Mouse (Mus musculus) heart, postnatal 0 days (tissue): ENCODE data around the gene Srgap1. TPM values are rescaled to one million over a fixed set of nuclear protein-coding genes. Genes with fewer than 3 reads are reported as not detected.
A peak's percentile ranks its signal among the peaks of the same experiment; 100 is the strongest.

Experiments
- ATAC-seq: fragments of 200-750 bp; cut with Nextera tagmentation; 2 replicates; pipeline ENCODE4 v1.8.0; 2017; ENCODE audit warnings: low read depth, moderate number of reproducible peaks, moderate library complexity; ENCODE audit not compliant: insufficient read depth
- DNase-seq: peaks from one replicate; pipeline ENCODE4 v3.0.0-alpha.2; 2016; ENCODE audit warnings: low spot score
- H3K27ac ChIP-seq: fragments of 300-500 bp; sonication (generic); 2 replicates; pipeline ENCODE4 v1.5.1; 2014; ENCODE audit warnings: low read depth, mild to moderate bottlenecking
- H3K27me3 ChIP-seq: fragments of 300-500 bp; sonication (generic); 2 replicates; pipeline ENCODE4 v1.6.1; 2014; ENCODE audit warnings: low read length, mixed read lengths; ENCODE audit not compliant: control insufficient read depth, insufficient read depth
- H3K36me3 ChIP-seq: fragments of 300-500 bp; sonication (generic); replicated peaks from 2 replicates; pipeline ENCODE4 v1.6.1; 2014; ENCODE audit warnings: low read length, mixed read lengths; ENCODE audit not compliant: control insufficient read depth, insufficient read depth
- H3K4me1 ChIP-seq: fragments of 300-500 bp; sonication (generic); 2 replicates; pipeline ENCODE4 v1.6.1; 2014; ENCODE audit warnings: antibody characterized with exemption; ENCODE audit not compliant: control insufficient read depth, insufficient read depth
- H3K4me2 ChIP-seq: fragments of 300-500 bp; sonication (generic); 2 replicates; pipeline ENCODE4 v1.6.1; 2014; ENCODE audit warnings: low read depth, mild to moderate bottlenecking, low read length, moderate library complexity
- H3K4me3 ChIP-seq: fragments of 300-500 bp; sonication (generic); 2 replicates; pipeline ENCODE4 v1.5.1; 2014; ENCODE audit warnings: low read depth, low read length
- H3K9ac ChIP-seq: fragments of 300-500 bp; sonication (generic); replicated peaks from 2 replicates; pipeline ENCODE4 v1.6.1; 2014; ENCODE audit warnings: low read depth, low read length, mixed read lengths
- H3K9me3 ChIP-seq: fragments of 300-500 bp; sonication (generic); replicated peaks from 2 replicates; pipeline ENCODE4 v1.6.1; 2016; ENCODE audit warnings: low read length; ENCODE audit not compliant: control insufficient read depth
- CTCF ChIP-seq: IDR thresholded peaks from 2 replicates; pipeline ENCODE4 v1.5.1; 2016; ENCODE audit warnings: antibody characterized with exemption, control low read depth, low read depth
- EP300 ChIP-seq: IDR thresholded peaks from 2 replicates; pipeline ENCODE4 v1.6.1; 2016; ENCODE audit warnings: antibody characterized with exemption, low read depth
- WGBS: fragments of 180-500 bp; shearing (Covaris S2); extraction: QIAGEN DNeasy Blood & Tissue Kit; methylation state at CpG from one replicate; pipeline ENCODE4 v1.1.7; 2014; 5-methylcytosine and 5-hydroxymethylcytosine counted together
- polyA plus RNA-seq: library from polyadenylated mRNA; unstranded; fragments of >200 nt; fragmentation: Nextera tagmentation; extraction: Ambion mirVana; gene quantifications from 2 replicates; pipeline ENCODE4 v1.2.1, GENCODE M21; 2015
- total RNA-seq: library from RNA; depleted of rRNA; stranded (reverse); fragments of >200 nt; gene quantifications from 2 replicates; pipeline ENCODE4 v1.2.3, GENCODE M21; 2014; ENCODE audit warnings: low replicate concordance

Gene Srgap1
- total and polyA plus RNA-seq, 2 experiments from 2014 or later = 3.4 to 5.0 TPM

DNA sequence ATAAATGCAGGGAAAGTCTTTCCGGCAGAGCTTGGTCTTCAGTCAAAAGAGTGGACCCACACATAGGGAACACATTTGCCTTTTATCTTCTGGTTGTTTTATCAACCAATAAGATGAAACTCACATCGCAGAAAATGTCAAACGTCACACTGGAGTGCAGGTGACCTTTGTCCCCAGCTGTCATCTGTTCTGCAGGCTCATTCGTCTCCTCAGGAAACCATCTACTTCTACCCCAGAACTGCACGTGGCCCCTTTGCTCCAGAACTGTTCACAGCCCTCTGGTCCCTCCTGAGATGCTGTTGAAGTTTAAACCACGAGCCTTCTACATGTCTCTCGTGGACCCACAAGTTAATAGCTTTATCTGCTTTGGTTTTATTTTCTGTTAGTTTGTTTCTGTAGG lies 168.3 kb downstream of the Srgap1 start:
- Histone ChIP-seq H3K4me3 (no peak overlapping the region), H3K4me1 (peaks cover 11% of the 10 kb centered on the region), H3K36me3 (no peaks in the 10 kb centered on the region), H3K9me3 (no peaks in the 10 kb centered on the region), H3K4me2 (no peak overlapping the region), H3K27ac (no peak overlapping the region), H3K9ac (no peak overlapping the region), H3K27me3 (no peaks in the 10 kb centered on the region)
- 48% methylated on average over 7 of the region's 7 CpGs for WGBS
- TF ChIP-seq CTCF (no peak), EP300 (no peak)
- no peak for ATAC-seq
- no peak for DNase-seq

DNA sequence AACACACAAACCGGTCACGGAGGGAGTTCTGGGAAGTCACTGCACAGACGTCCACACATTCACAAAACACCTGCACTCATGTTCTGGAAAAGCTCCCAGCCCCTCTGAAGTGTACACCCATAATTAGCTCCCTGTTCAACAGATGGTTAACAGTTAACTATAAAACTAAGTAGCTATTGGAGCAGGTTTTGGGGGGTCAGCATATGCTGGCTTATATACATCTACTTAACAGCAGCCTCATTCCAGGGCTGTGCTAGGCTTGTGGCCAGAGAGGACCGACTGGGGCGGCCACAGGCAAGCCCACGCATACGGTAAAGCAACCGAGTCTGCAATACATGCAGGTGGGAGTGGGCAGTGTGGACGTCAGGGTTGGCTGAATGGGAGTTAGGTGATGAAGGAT lies 169.2 kb downstream of the Srgap1 start:
- H3K9me3 ChIP-seq = no peaks in the 10 kb centered on the region
- peak; percentile 22 for DNase-seq
- H3K9ac ChIP-seq = no peak overlapping the region
- ATAC-seq = peak; percentile 25; the same call in 1 of the 2 replicates
- H3K4me3 ChIP-seq = no peak overlapping the region
- WGBS = 54% methylated on average over 9 of the region's 9 CpGs
- TF ChIP-seq CTCF (no peak), EP300 (no peak)
- peak overlapping the region; percentile 18; the same call in 1 of the 2 replicates for H3K4me2 ChIP-seq
- H3K27me3 ChIP-seq = no peaks in the 10 kb centered on the region
- H3K27ac ChIP-seq = 0 out of 2 replicates have a peak overlapping the region, but pooled peaks have one; percentile 34
- no peaks in the 10 kb centered on the region for H3K36me3 ChIP-seq
- peaks cover 11% of the 10 kb centered on the region for H3K4me1 ChIP-seq

DNA sequence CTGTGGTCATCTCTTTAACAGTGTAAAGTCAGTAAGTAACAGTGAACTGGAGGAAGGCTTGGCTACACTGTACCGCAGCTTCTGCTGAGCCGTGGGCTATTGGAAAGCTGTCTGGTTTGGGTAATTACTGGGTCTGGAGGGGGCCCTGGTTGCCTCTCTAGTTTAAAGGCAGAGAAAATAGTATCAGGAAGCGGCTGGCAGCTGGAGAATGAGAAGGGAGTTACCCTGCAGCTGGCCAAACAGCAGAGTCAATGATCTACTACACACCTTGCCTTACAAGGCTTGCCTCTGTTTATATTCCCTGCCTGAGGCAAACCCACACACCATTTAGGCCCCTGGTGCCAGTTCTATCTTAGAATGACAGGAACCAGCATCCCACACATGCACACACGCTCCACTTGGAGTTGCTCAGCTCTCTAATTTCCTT lies 174.0 kb downstream of the Srgap1 start:
- no peak for TF ChIP-seq CTCF
- TF ChIP-seq EP300 = no peak
- ATAC-seq (no peak), DNase-seq (no peak)
- Histone ChIP-seq H3K4me1 (peaks cover 10% of the 10 kb centered on the region), H3K9ac (no peak overlapping the region), H3K4me2 (no peak overlapping the region), H3K9me3 (no peaks in the 10 kb centered on the region), H3K27me3 (no peaks in the 10 kb centered on the region), H3K4me3 (no peak overlapping the region), H3K27ac (no peak overlapping the region), H3K36me3 (peaks cover 7% of the 10 kb centered on the region)
- whole genome bisulfite sequencing = 47% methylated on average over 4 of the region's 4 CpGs

DNA sequence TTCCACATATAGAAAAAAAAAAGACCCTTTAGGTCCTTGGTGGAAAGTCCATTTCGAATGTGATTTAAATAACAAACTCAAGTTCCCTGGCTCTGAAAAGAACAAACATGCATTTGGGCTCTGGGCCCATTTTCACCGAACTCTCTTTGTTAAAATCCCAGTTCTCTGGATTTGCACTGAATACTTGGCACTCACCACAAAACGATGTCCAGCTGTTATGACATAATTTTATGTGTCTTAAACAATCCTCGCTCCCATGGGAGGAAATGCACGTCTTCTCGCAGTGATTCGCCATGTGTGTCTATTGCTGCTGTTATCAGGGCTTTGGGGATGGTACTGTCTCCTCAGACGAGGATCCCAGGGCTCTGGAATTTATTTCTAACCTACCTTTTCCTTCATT lies 177.2 kb downstream of the Srgap1 start:
- H3K9me3 ChIP-seq = no peaks in the 10 kb centered on the region
- H3K27ac ChIP-seq = no peak overlapping the region
- H3K9ac ChIP-seq = no peak overlapping the region
- ATAC-seq (no peak), DNase-seq (no peak)
- H3K4me2 ChIP-seq = no peak overlapping the region
- WGBS = 69% methylated on average over 8 of the region's 8 CpGs
- TF ChIP-seq CTCF = no peak
- no peak for TF ChIP-seq EP300
- H3K4me1 ChIP-seq = no peaks in the 10 kb centered on the region
- no peaks in the 10 kb centered on the region for H3K27me3 ChIP-seq
- H3K4me3 ChIP-seq = no peak overlapping the region
- peaks cover 7% of the 10 kb centered on the region for H3K36me3 ChIP-seq

DNA sequence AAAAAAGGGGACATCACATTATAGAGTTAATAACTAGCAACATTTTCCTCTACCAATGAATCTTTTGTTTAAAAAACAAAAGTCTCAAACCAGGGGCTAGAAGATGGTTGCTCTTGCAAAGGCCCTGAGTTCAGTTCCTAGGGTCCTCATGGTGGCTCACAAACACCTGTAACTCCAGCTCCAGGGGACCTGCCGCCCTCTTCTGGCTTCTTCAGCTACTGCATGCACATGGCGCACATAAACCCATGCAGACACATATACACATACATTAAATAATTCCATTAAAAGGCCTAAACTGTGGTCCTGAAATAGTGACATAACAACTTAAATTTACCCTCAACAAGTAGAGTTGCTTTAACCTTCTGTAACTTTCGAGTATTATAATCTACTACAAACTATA lies 178.9 kb downstream of the Srgap1 start:
- H3K4me1 ChIP-seq = no peaks in the 10 kb centered on the region
- TF ChIP-seq CTCF = no peak
- no peak for TF ChIP-seq EP300
- H3K27me3 ChIP-seq = no peaks in the 10 kb centered on the region
- no peak overlapping the region for H3K27ac ChIP-seq
- H3K9ac ChIP-seq = no peak overlapping the region
- no peaks in the 10 kb centered on the region for H3K9me3 ChIP-seq
- no peak for DNase-seq
- peaks cover 7% of the 10 kb centered on the region for H3K36me3 ChIP-seq
- 90% methylated on average over 3 of the region's 3 CpGs for WGBS
- H3K4me3 ChIP-seq = no peak overlapping the region
- no peak for ATAC-seq
- no peak overlapping the region for H3K4me2 ChIP-seq

DNA sequence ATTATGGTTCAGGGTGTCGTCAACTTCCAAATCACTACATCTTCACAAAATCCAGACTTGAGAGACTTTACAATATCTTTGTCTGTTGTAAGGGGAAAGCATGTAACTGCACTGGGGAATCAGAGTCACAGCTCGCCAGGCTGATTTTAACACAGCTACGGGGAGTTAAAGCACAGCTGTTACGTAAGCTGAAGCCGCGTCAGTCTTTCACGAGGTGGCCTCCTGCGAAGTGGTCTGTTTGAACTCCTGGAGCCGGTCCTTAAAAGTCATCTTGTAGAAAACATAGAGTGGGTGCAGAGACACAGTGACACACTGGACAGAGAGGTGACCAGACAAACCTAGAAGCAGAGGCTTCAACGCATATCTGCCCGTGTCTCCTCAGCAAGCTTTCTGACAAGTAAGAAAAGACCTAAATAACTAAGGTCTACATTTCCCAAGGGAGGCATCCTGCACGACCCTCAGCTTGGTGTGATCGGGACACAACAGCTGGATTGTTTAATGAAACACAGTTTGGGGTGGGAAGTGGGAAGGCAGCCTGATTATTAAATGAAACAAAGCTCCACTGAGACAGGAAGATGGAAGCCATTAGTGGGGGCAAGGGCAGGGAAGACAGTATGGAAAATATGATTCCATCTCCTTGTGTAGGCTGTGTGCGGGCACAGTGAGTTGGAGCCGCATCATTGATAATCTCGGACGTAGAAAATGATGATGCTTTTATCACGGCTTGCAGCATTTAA lies 181.4 kb downstream of the Srgap1 start:
- Histone ChIP-seq H3K4me1 (0 out of 2 replicates have a peak, but pooled peaks cover 2% of the 10 kb centered on the region), H3K27me3 (no peaks in the 10 kb centered on the region), H3K27ac (no peak overlapping the region), H3K4me2 (no peak overlapping the region), H3K9me3 (no peaks in the 10 kb centered on the region), H3K9ac (no peak overlapping the region), H3K4me3 (no peak overlapping the region), H3K36me3 (peaks cover 7% of the 10 kb centered on the region)
- no peak for TF ChIP-seq CTCF
- no peak for TF ChIP-seq EP300
- DNase-seq (no peak), ATAC-seq (no peak; the same call in 1 of the 2 replicates)
- WGBS = 57% methylated on average over 18 of the region's 18 CpGs
